Mouse (Mus musculus): ENCODE results near the gene Noc2l. TPM values are rescaled to one million over a fixed set of nuclear protein-coding genes. Genes with fewer than 3 reads are reported as not detected.

The Noc2l gene
- polyA plus RNA-seq, 1 experiment from 2014 or later, result 38.1 TPM

DNA sequence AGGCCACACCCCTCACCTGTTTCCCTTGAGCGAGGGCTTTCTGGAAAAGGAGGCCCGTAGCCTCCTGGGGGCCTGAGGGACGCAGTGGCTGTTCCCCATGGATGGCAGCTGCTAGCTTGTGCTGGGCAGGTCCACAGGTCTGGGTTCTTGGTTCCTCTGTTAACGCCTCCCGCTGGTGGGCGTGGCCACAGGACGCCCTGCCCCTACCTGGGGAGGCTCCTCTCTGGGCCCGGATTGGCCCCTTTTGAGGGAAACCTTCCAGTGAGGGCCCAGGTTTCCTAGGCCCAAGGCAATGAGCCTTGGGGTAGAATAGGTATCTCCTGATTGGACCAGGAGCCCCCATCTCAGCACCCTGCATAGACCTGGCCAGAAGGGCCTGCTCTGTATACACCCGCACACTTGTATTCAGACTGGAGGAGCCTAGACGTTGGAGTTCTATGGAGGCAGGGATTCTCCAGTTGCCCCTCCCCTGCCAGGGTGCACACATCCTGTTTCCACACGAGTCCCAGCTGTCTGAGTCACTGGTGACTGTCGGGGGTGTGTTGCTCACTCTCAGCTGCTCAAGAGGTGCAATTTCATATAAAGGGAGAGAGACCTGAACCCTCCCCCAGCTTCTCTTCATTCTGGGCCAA lies 7.3 kb upstream of the Noc2l start:
- 30% methylated on average over 12 of the region's 12 CpGs for WGBS
- ATAC-seq (replicated peaks; ENCODE audit: extremely low read depth, insufficient read depth, low FRiP score), result peak; percentile 31; the same call in 1 of the 2 replicates
- Histone ChIP-seq H3K36me3 (ENCODE audit: control insufficient read depth, insufficient read depth) (peaks cover 27% of the 10 kb centered on the region), H3K4me3 (ENCODE audit: low read length) (peak overlapping the region; percentile 19; the same call in 1 of the 2 replicates), H3K27ac (ENCODE audit: low read length) (no peak overlapping the region), H3K4me1 (ENCODE audit: control insufficient read depth, insufficient read depth, low read length) (peaks cover 8% of the 10 kb centered on the region), H3K9ac (ENCODE audit: low read length) (peak overlapping the region; percentile 21; the same call in 1 of the 2 replicates), H3K4me2 (ENCODE audit: low read depth, low read length) (peak overlapping the region; percentile 23), H3K27me3 (ENCODE audit: control insufficient read depth, insufficient read depth, low read length) (no peaks in the 10 kb centered on the region), H3K9me3 (replicated peaks; ENCODE audit: control insufficient read depth, low read length) (no peaks in the 10 kb centered on the region)

DNA sequence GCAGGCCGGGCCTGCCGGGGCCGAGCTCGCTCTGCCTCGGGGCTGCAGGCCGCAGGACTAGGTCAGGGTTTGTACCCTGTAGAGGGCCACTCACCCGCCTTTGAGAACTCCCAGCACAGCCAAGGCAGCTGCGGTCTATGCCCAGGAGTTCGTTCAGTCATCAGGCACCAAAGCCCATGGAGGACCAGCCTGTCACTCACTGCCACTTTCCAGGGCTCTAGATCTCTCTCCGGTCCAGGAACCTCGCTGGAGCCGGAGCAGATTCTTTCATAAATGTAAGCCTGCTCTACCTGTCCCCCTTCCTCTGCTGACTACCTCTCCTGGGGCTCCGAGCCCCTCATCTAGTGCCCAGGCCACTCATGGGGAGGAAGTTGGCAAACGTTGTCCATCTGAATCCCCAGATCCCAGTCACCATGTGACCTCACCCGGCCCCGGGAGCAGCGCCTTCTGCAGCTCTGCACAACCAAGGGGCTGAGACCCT lies 1.7 kb upstream of the Noc2l start:
- Histone ChIP-seq H3K4me2 (ENCODE audit: low read depth, low read length) (peak overlapping the region; percentile 64), H3K36me3 (ENCODE audit: control insufficient read depth, insufficient read depth) (peaks cover 35% of the 10 kb centered on the region), H3K9me3 (replicated peaks; ENCODE audit: control insufficient read depth, low read length) (no peaks in the 10 kb centered on the region), H3K4me1 (ENCODE audit: control insufficient read depth, insufficient read depth, low read length) (0 out of 2 replicates have a peak, but pooled peaks cover 2% of the 10 kb centered on the region), H3K27ac (ENCODE audit: low read length) (peak overlapping the region; percentile 73), H3K4me3 (ENCODE audit: low read length) (peak overlapping the region; percentile 59), H3K27me3 (ENCODE audit: control insufficient read depth, insufficient read depth, low read length) (no peaks in the 10 kb centered on the region), H3K9ac (ENCODE audit: low read length) (peak overlapping the region; percentile 77)
- WGBS, result 7% methylated on average over 17 of the region's 17 CpGs
- ATAC-seq (replicated peaks; ENCODE audit: extremely low read depth, insufficient read depth, low FRiP score), result no peak

DNA sequence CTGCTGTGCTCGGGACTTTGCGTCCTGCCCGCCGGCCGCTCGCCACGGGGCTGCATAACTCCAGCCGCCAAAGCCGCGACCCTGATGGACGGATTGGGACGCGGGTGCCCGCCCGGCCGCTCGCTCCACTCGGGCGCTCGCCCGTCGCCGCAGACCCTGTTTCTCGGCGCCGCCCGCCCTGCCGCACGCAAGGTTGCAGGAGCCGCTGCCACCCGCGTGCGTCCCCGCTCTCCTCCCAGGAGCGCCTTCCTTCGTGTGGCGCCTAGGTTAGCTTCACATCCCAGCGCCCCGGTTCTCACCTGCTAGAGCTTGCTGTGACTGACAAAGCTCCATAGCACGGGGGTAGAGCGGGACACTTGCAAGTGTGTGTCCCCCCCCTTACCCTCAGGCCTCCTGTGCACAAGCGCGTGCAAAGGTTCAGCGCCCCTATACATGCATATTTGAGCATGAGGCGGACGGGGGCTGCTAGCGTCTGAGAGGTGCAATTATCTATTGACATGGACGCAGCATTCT lies 1.1 kb upstream of the Noc2l start, which contains the start of gene Plekhn1:
Gene Plekhn1 (minus strand): TSS at position 157 of the 513 bp plus-strand sequence.
- peak within 1 kb of the TSS; percentile 89 for H3K27ac ChIP-seq (ENCODE audit: low read length)
- H3K9me3 ChIP-seq (replicated peaks; ENCODE audit: control insufficient read depth, low read length), result no peaks in the 10 kb centered on the region
- H3K4me2 ChIP-seq (ENCODE audit: low read depth, low read length), result peak within 1 kb of the TSS; percentile 64
- 0 out of 2 replicates have a peak, but pooled peaks cover 2% of the 10 kb centered on the region for H3K4me1 ChIP-seq (ENCODE audit: control insufficient read depth, insufficient read depth, low read length)
- peak within 1 kb of the TSS; percentile 89 for H3K4me3 ChIP-seq (ENCODE audit: low read length)
- peaks cover 37% of the 10 kb centered on the region for H3K36me3 ChIP-seq (ENCODE audit: control insufficient read depth, insufficient read depth)
- no peaks in the 10 kb centered on the region for H3K27me3 ChIP-seq (ENCODE audit: control insufficient read depth, insufficient read depth, low read length)
- ATAC-seq (replicated peaks; ENCODE audit: extremely low read depth, insufficient read depth, low FRiP score), result peak; percentile 30
- H3K9ac ChIP-seq (ENCODE audit: low read length), result peak within 1 kb of the TSS; percentile 86
- under 1% methylated on average over 48 of the region's 48 CpGs for WGBS

DNA sequence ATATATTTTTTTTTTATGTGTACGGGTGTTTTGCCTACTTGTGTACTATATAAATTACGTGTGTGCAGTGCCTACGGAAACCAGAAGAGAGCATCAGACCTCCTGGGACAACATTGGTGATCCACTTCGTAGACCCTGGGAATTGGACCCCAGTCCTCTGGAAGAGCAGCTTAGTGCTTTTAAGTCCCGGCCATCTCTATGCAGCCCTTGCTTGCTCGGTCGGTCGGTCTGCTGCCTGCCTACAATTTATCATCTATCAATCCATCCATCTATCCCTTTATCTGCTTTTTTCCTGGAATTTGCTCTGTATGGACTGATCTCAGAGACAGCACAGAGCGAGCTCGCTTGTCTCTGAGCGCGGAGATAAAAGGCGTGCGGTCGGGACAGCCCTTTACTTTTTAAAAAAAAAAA lies 445 bp upstream of the Noc2l start:
- Histone ChIP-seq H3K4me3 (ENCODE audit: low read length) (peak overlapping the region; percentile 89), H3K9ac (ENCODE audit: low read length) (peak overlapping the region; percentile 86), H3K36me3 (ENCODE audit: control insufficient read depth, insufficient read depth) (peaks cover 38% of the 10 kb centered on the region), H3K4me2 (ENCODE audit: low read depth, low read length) (peak overlapping the region; percentile 64), H3K4me1 (ENCODE audit: control insufficient read depth, insufficient read depth, low read length) (0 out of 2 replicates have a peak, but pooled peaks cover 2% of the 10 kb centered on the region), H3K27ac (ENCODE audit: low read length) (peak overlapping the region; percentile 89), H3K27me3 (ENCODE audit: control insufficient read depth, insufficient read depth, low read length) (no peaks in the 10 kb centered on the region), H3K9me3 (replicated peaks; ENCODE audit: control insufficient read depth, low read length) (no peaks in the 10 kb centered on the region)
- peak; percentile 14 for ATAC-seq (replicated peaks; ENCODE audit: extremely low read depth, insufficient read depth, low FRiP score)
- under 1% methylated on average over 15 of the region's 15 CpGs for WGBS

DNA sequence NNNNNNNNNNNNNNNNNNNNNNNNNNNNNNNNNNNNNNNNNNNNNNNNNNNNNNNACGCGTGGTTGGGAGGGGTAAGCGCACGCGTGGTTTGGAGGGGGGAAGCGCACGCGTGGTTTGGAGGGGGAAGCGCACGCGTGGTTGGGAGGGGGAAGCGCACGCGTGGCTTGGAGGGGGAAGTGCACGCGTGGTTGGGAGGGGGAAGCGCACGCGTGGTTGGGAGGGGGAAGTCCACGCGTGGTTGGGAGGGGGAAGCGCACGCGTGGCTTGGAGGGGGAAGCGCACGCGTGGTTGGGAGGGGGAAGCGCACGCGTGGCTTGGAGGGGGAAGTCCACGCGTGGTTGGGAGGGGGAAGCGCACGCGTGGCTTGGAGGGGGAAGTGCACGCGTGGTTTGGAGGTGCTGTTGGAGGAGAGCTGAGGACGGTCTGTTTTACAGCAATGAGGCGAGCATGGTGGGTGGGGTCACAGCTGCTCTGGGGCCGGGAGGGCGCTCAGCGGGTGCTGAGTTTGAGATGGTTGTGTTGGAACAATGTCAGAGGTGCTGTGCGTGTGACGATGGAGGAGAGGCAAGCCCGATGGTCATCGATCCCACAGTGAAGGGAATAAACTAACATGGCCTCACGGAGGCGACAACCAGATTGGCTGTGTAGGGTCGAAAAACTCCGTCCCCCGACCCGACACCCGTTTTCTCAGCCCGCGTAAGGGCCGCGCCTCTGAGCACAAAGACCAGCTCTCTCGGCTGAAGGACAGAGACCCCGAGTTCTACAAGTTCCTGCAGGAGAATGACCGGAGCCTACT lies 1.0 kb downstream of the Noc2l start:
- Histone ChIP-seq H3K9me3 (replicated peaks; ENCODE audit: control insufficient read depth, low read length) (no peaks in the 10 kb centered on the region), H3K9ac (ENCODE audit: low read length) (peak overlapping the region; percentile 86), H3K36me3 (ENCODE audit: control insufficient read depth, insufficient read depth) (peaks cover 39% of the 10 kb centered on the region), H3K4me1 (ENCODE audit: control insufficient read depth, insufficient read depth, low read length) (0 out of 2 replicates have a peak, but pooled peaks cover 2% of the 10 kb centered on the region), H3K27ac (ENCODE audit: low read length) (no peak overlapping the region), H3K4me3 (ENCODE audit: low read length) (peak overlapping the region; percentile 89), H3K27me3 (ENCODE audit: control insufficient read depth, insufficient read depth, low read length) (no peaks in the 10 kb centered on the region), H3K4me2 (ENCODE audit: low read depth, low read length) (peak overlapping the region; percentile 64)
- WGBS, result 33% methylated on average over 55 of the region's 60 CpGs
- no peak for ATAC-seq (replicated peaks; ENCODE audit: extremely low read depth, insufficient read depth, low FRiP score)

DNA sequence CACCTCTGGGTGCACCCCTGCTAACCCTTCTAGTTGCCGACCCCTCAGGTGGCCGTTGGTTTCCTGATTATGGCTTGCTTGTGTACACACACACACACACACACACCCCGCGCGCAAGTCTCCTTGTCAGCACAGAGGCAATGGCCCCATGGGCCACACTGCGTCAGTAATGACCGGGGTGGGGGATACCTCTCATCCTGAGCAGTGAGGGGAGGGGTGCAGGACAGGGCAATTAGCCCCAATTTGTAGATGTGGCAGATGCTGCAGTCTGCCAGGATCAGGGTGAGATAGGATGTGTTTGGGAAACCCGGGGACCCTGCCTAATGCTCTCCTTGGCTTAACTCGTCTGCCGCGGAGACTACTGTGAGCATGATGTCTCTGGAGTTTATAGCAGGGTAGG lies 13.8 kb downstream of the Noc2l start:
- no peak for ATAC-seq (replicated peaks; ENCODE audit: extremely low read depth, insufficient read depth, low FRiP score)
- WGBS, result 55% methylated on average over 11 of the region's 11 CpGs
- Histone ChIP-seq H3K9me3 (replicated peaks; ENCODE audit: control insufficient read depth, low read length) (no peaks in the 10 kb centered on the region), H3K36me3 (ENCODE audit: control insufficient read depth, insufficient read depth) (peaks cover 35% of the 10 kb centered on the region), H3K9ac (ENCODE audit: low read length) (no peak overlapping the region), H3K27ac (ENCODE audit: low read length) (no peak overlapping the region), H3K4me2 (ENCODE audit: low read depth, low read length) (no peak overlapping the region), H3K4me1 (ENCODE audit: control insufficient read depth, insufficient read depth, low read length) (peaks cover 6% of the 10 kb centered on the region; the same call in 1 of the 2 replicates), H3K27me3 (ENCODE audit: control insufficient read depth, insufficient read depth, low read length) (peaks cover 19% of the 10 kb centered on the region), H3K4me3 (ENCODE audit: low read length) (no peak overlapping the region)

DNA sequence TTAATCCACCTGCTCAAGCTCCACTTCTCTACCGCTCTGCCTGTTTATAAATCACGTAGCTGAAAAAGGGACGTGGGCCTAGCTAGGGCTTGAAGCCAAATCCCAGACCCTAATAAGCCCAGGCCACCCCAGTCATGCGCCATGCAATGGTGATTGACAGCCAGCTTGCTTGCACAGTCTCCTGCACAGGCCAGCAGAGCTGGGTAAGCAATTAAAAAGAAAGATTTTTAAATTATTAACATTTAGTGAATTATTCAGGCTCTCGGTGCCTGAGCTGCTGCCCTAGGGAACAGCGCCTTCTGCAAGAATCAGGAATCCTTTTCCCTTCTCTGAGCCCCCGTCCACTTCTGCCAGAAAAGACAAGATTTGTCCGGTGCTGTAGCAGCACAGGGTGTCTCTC lies 15.3 kb downstream of the Noc2l start:
- H3K27me3 ChIP-seq (ENCODE audit: control insufficient read depth, insufficient read depth, low read length), result peaks cover 30% of the 10 kb centered on the region
- 69% methylated on average over 8 of the region's 8 CpGs for WGBS
- H3K27ac ChIP-seq (ENCODE audit: low read length), result no peak overlapping the region
- H3K36me3 ChIP-seq (ENCODE audit: control insufficient read depth, insufficient read depth), result peaks cover 23% of the 10 kb centered on the region
- no peak overlapping the region for H3K4me2 ChIP-seq (ENCODE audit: low read depth, low read length)
- H3K4me3 ChIP-seq (ENCODE audit: low read length), result no peak overlapping the region
- ATAC-seq (replicated peaks; ENCODE audit: extremely low read depth, insufficient read depth, low FRiP score), result no peak
- no peak overlapping the region for H3K9ac ChIP-seq (ENCODE audit: low read length)
- peaks cover 10% of the 10 kb centered on the region; the same call in 1 of the 2 replicates for H3K4me1 ChIP-seq (ENCODE audit: control insufficient read depth, insufficient read depth, low read length)
- no peaks in the 10 kb centered on the region for H3K9me3 ChIP-seq (replicated peaks; ENCODE audit: control insufficient read depth, low read length)

DNA sequence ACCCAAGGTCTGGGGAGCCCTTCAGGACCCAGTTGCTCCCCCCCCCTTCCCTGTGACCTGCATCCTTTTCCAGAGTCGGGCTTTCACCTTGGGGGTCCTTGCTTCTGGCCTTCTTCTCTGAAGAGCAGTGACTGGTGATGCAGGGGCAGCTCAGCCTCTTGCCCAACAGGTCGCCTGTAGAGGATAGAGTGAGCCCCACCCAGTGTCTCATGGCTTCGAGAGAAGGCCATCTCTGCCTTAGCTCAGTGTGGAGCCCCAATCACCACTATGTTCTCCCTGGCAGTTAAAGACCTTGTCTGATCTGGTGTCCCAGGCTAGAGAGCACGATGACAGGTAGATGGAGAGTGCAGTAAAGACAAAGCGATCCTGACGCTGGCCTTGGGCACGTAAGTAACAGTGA lies 16.3 kb downstream of the Noc2l start:
- ATAC-seq (replicated peaks; ENCODE audit: extremely low read depth, insufficient read depth, low FRiP score), result no peak
- 28% methylated on average over 7 of the region's 7 CpGs for WGBS
- H3K27me3 ChIP-seq (ENCODE audit: control insufficient read depth, insufficient read depth, low read length), result peaks cover 30% of the 10 kb centered on the region

More for the DNA sequence above, 16.3 kb downstream of the Noc2l start:
- peaks cover 14% of the 10 kb centered on the region for H3K36me3 ChIP-seq (ENCODE audit: control insufficient read depth, insufficient read depth)
- no peaks in the 10 kb centered on the region for H3K9me3 ChIP-seq (replicated peaks; ENCODE audit: control insufficient read depth, low read length)
- H3K4me2 ChIP-seq (ENCODE audit: low read depth, low read length), result no peak overlapping the region
- peaks cover 10% of the 10 kb centered on the region; the same call in 1 of the 2 replicates for H3K4me1 ChIP-seq (ENCODE audit: control insufficient read depth, insufficient read depth, low read length)
- no peak overlapping the region for H3K4me3 ChIP-seq (ENCODE audit: low read length)
- H3K9ac ChIP-seq (ENCODE audit: low read length), result no peak overlapping the region
- H3K27ac ChIP-seq (ENCODE audit: low read length), result no peak overlapping the region

Data from heart, embryonic 16.5 days (tissue).